Mouse (Mus musculus) intestine, postnatal 0 days (tissue): ENCODE measurements around the gene Bex4. TPM values are rescaled to one million over a fixed set of nuclear protein-coding genes. Genes with fewer than 3 reads are reported as not detected.

Source experiments
- ATAC-seq: fragments of 200-750 bp; cut with Nextera tagmentation; 2 replicates; pipeline ENCODE4 v1.8.0; 2017; ENCODE audit warnings: mild to moderate bottlenecking, moderate TSS enrichment, moderate library complexity
- H3K27ac ChIP-seq: fragments of 300-500 bp; sonication (generic); 2 replicates; pipeline ENCODE4 v1.5.1; 2014; ENCODE audit warnings: mild to moderate bottlenecking, low read depth, low read length, moderate library complexity
- H3K27me3 ChIP-seq: fragments of 300-500 bp; sonication (generic); replicated peaks from 2 replicates; pipeline ENCODE4 v1.6.1; 2014; ENCODE audit warnings: low read length, mixed read lengths; ENCODE audit not compliant: control insufficient read depth, insufficient read depth
- H3K36me3 ChIP-seq: fragments of 300-500 bp; sonication (generic); 2 replicates; pipeline ENCODE4 v1.6.1; 2014; ENCODE audit warnings: mild to moderate bottlenecking, moderate library complexity; ENCODE audit not compliant: control insufficient read depth, insufficient read depth
- H3K4me1 ChIP-seq: fragments of 300-500 bp; sonication (generic); replicated peaks from 2 replicates; pipeline ENCODE4 v1.6.1; 2014; ENCODE audit warnings: antibody characterized with exemption, low read length, mixed read lengths; ENCODE audit not compliant: control insufficient read depth, insufficient read depth
- H3K4me2 ChIP-seq: fragments of 300-500 bp; sonication (generic); replicated peaks from 2 replicates; pipeline ENCODE4 v1.6.1; 2014; ENCODE audit warnings: low read depth, mild to moderate bottlenecking, moderate library complexity
- H3K4me3 ChIP-seq: fragments of 300-500 bp; sonication (generic); 2 replicates; pipeline ENCODE4 v1.5.1; 2014; ENCODE audit warnings: low read depth, low read length
- H3K9ac ChIP-seq: fragments of 300-500 bp; sonication (generic); 2 replicates; pipeline ENCODE4 v1.6.1; 2014; ENCODE audit warnings: mild to moderate bottlenecking, low read depth, low read length
- H3K9me3 ChIP-seq: fragments of 300-500 bp; sonication (generic); 2 replicates; pipeline ENCODE4 v1.6.1; 2016; ENCODE audit warnings: mixed run types; ENCODE audit not compliant: control insufficient read depth
- CTCF ChIP-seq: sonication (generic); IDR thresholded peaks from 2 replicates; pipeline ENCODE4 v1.5.1; 2016; ENCODE audit warnings: low read depth, mild to moderate bottlenecking, control low read depth, antibody characterized with exemption, moderate library complexity
- WGBS: fragments of 180-500 bp; shearing (Covaris S2); extraction: QIAGEN DNeasy Blood & Tissue Kit; methylation state at CpG from one replicate; pipeline ENCODE4 v1.1.7; 2014; 5-methylcytosine and 5-hydroxymethylcytosine counted together
- polyA plus RNA-seq: library from polyadenylated mRNA; unstranded; fragments of >200 nt; fragmentation: Nextera tagmentation; extraction: Ambion mirVana; gene quantifications from 2 replicates; pipeline ENCODE4 v1.2.1, GENCODE M21; 2015

The Bex4 gene
- polyA plus RNA-seq, 1 experiment from 2014 or later: 235 TPM

DNA sequence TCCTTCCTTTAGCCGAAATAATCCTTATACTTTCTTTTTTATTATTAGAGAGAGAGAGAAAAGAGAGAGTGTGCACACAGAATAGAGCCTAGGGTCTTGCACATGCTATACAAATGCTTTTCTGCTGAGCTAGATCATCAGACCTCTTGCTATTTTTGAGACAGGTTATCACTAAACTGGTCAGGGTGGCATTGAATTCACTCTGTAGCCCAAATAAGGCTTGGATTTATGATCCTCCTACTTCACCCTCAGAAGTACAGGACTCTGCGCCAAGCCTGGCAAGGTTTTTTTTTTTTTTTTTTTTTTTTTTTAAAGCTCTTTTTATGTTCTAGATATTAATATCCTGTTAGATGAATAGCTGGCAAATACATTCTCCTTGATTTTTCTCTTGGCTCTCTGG lies 4.9 kb downstream of the Bex4 start:
- H3K4me1 ChIP-seq: no peaks in the 10 kb centered on the region
- no peak overlapping the region for H3K4me3 ChIP-seq
- no peak for ATAC-seq
- no peak for TF ChIP-seq CTCF
- H3K27ac ChIP-seq: no peak overlapping the region
- H3K36me3 ChIP-seq: no peaks in the 10 kb centered on the region
- H3K9ac ChIP-seq: no peak overlapping the region
- 50% methylated on average over 2 of the region's 2 CpGs for WGBS
- H3K9me3 ChIP-seq: no peaks in the 10 kb centered on the region
- 0 out of 2 replicates have a peak overlapping the region, but pooled peaks have one; percentile 30 for H3K4me2 ChIP-seq
- H3K27me3 ChIP-seq: no peaks in the 10 kb centered on the region

DNA sequence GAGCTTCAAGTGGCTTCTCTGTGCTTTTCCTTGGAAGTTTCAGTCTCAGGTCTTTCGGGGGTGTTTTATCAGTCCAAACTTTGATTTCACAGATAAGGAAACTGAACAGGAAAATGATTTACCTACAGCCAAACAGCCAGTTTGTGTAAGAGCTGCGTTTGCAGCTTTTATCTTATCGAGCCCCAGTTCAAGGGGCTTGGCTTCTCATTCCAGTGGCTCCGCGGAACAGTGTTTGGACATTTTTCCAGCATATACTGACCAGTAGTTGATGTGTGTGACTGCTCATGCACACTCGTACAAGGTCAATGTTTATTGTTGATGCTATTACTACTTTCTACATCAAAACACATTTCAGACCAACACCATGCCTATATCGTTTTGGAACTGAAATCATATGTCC lies 5.4 kb downstream of the Bex4 start:
- no peak overlapping the region for H3K4me3 ChIP-seq
- no peaks in the 10 kb centered on the region for H3K36me3 ChIP-seq
- no peak overlapping the region for H3K27ac ChIP-seq
- no peaks in the 10 kb centered on the region for H3K4me1 ChIP-seq
- H3K9ac ChIP-seq: no peak overlapping the region
- peak overlapping the region; percentile 30; the same call in 1 of the 2 replicates for H3K4me2 ChIP-seq
- no peaks in the 10 kb centered on the region for H3K27me3 ChIP-seq
- ATAC-seq: no peak
- H3K9me3 ChIP-seq: no peaks in the 10 kb centered on the region
- no peak for TF ChIP-seq CTCF
- 38% methylated on average over 7 of the region's 7 CpGs for WGBS

DNA sequence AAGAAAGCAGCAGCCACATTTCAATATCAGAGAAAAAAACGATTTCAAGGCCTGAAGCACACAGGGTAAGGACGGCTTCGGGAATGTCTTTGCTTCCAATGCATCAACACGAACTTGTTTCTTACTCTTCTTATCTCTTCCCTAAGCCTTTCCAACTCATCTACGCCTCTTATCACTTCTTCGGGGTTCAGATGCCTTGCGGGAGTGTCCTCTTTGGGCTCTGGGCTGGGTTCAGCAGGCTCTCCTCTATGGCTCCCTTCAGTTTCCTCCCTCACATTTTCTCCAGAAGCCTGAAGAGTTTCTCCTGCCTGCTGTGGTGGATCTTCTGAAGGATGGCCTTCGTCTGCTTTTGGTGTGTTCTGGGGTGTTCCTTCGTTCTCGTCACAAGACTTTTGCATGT lies 31.8 kb downstream of the Bex4 start:
- Histone ChIP-seq H3K36me3 (no peaks in the 10 kb centered on the region), H3K27ac (no peak overlapping the region), H3K9me3 (no peaks in the 10 kb centered on the region), H3K27me3 (no peaks in the 10 kb centered on the region), H3K4me2 (peak overlapping the region; percentile 68), H3K9ac (0 out of 2 replicates have a peak overlapping the region, but pooled peaks have one; percentile 11), H3K4me3 (peak overlapping the region; percentile 57), H3K4me1 (no peaks in the 10 kb centered on the region)
- no peak for ATAC-seq
- 46% methylated on average over 10 of the region's 10 CpGs for WGBS
- TF ChIP-seq CTCF: no peak

DNA sequence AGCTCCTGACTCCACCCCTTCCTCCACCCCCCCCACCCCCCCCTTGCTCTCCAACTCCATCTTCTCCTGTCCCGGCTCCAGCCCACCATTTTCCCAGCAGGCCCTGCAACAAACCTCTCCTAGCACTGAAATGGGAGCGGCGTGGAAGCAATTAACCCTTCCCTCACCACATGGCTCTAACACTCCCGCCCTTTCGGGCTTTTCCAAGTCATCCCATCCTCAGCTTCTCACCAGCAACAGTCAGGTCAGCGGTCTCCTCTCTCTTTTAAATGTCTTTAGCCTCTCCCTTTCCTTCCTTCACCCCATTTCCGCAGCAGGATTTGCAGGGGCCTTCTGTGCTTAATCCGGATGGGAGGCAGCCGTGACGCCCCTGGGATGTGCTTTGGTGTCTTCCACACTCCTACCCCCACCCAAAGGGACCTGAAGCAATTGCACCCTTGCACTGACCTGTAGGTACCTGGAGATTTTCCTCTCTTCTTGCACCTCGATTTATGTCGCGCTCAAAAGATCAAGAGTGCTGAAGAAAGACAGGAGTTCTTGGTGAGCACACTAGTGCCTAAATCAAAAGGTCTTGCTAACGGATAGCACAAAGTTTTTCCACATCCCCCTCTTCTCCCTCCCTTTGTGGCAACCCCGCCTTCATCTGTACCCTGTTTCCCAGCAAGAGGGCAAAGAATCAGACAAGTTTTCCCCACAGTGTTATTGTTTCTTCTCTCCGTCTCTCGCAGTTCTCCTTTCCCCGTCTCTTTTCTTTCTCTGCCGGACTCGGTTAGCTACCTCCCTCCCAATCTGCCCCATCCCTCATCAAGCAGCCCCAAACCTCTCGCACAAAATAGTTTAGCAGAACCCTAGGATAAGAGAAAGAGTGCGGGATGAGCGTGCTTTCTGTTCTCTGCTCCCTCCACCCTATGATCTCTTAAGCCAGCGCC lies 32.7 kb downstream of the Bex4 start:
- peak overlapping the region; percentile 60 for H3K9ac ChIP-seq
- no peaks in the 10 kb centered on the region for H3K9me3 ChIP-seq
- TF ChIP-seq CTCF: no peak
- WGBS: 24% methylated on average over 24 of the region's 24 CpGs
- H3K27me3 ChIP-seq: no peaks in the 10 kb centered on the region
- peak overlapping the region; percentile 82 for H3K27ac ChIP-seq
- H3K4me2 ChIP-seq: peak overlapping the region; percentile 68
- no peaks in the 10 kb centered on the region for H3K4me1 ChIP-seq
- H3K36me3 ChIP-seq: no peaks in the 10 kb centered on the region
- ATAC-seq: peak; percentile 55; the same call in 1 of the 2 replicates
- peak overlapping the region; percentile 57 for H3K4me3 ChIP-seq

DNA sequence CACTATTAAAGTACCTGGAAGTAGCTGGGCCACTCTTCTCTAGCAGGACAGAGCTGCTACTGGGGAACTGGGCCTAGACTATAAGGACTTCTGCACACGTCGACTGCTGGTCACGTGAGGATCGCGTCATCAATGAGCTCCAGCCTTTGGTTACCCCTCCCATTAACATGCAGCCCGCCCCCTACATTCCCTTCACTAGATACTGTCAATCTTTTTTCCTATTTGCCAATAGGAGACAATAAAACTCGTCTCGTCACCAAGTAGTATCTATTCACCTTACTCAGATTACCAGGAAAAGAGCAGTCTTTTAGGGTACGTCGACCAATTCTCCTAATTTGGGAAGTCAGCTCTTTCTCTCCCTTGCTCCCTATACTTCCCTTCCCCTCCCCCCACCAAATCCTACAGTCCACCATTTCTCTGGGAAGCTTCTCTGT lies 33.3 kb downstream of the Bex4 start, which contains the start of gene Tceal8:
Tceal8 (minus strand) TSS at position 225 of the 434 bp plus-strand sequence.
- Histone ChIP-seq H3K9ac (peak within 1 kb of the TSS; percentile 60), H3K36me3 (no peaks in the 10 kb centered on the region), H3K9me3 (no peaks in the 10 kb centered on the region), H3K4me1 (no peaks in the 10 kb centered on the region), H3K27ac (peak within 1 kb of the TSS; percentile 82), H3K4me2 (peak within 1 kb of the TSS; percentile 68), H3K27me3 (no peaks in the 10 kb centered on the region), H3K4me3 (peak within 1 kb of the TSS; percentile 57)
- peak; percentile 95 for ATAC-seq
- WGBS: 21% methylated on average over 10 of the region's 10 CpGs
- peak; percentile 14; the same call in 1 of the 2 replicates for TF ChIP-seq CTCF

DNA sequence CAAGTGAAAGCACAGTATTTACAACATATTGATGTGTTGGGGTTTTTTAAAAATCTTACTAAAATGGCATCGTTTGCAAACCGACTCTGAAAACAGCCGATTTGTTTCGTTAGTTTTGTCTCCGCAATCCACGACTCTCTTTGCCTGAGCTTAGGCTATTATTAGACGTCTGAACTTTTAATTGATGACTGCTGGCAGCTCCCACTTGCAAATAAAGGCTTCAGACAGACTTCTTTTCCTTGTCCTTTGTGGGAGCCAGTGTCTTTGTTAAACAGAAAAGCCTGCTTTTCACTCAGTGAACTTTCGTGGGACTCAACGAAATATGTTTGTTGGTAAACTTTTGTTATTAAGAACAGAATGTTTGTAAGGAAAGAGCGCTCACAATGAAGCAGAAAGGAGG lies 34.0 kb downstream of the Bex4 start:
- no peaks in the 10 kb centered on the region for H3K4me1 ChIP-seq
- H3K27ac ChIP-seq: no peak overlapping the region
- ATAC-seq: no peak
- H3K4me3 ChIP-seq: peak overlapping the region; percentile 57
- 34% methylated on average over 10 of the region's 10 CpGs for WGBS
- no peaks in the 10 kb centered on the region for H3K36me3 ChIP-seq
- H3K9me3 ChIP-seq: no peaks in the 10 kb centered on the region
- H3K4me2 ChIP-seq: peak overlapping the region; percentile 68
- TF ChIP-seq CTCF: no peak
- no peaks in the 10 kb centered on the region for H3K27me3 ChIP-seq
- no peak overlapping the region for H3K9ac ChIP-seq
